Comparison of ENCODE assay signal across 26 mouse cellular contexts in genomic region chr10:26912807-26913206, GRCm38 (mm10).
DNase-seq lines count a peak whose midpoint lies in the region; ATAC-seq and TF ChIP-seq lines count a peak whose summit lies in the region.
"Had no signal": no experiment of that assay in that cellular context is flagged by ENCODE, and none has a peak within 500 bp of the region (broad histone marks: within the 10 kb centered on the region; RNA-seq: fewer than 3 reads in every experiment).

No protein-coding gene starts in this region.

- H3K27ac ChIP-seq in hindbrain, embryonic 13.5 days: no peak overlapping the region
- no peak overlapping the region for H3K27ac ChIP-seq in hindbrain, embryonic 10.5 days
- H3K27ac ChIP-seq in forebrain, embryonic 16.5 days (ENCODE audit: low read length): no peak overlapping the region
- no peak overlapping the region for H3K27ac ChIP-seq in hindbrain, postnatal 0 days
- no peak overlapping the region for H3K27ac ChIP-seq in neural tube, embryonic 14.5 days (ENCODE audit: low read depth, low read length)
- H3K27ac ChIP-seq: gastrocnemius, adult 2 months; layer of hippocampus, adult 2 months; liver, embryonic 12.5 days; lung, embryonic 15.5 days; stomach, embryonic 15.5 days had no signal

- H3K27me3 ChIP-seq in hindbrain, embryonic 13.5 days: no peaks in the 10 kb centered on the region
- no peaks in the 10 kb centered on the region for H3K27me3 ChIP-seq in hindbrain, embryonic 10.5 days (ENCODE audit: insufficient read depth, poor library complexity, severe bottlenecking)
- H3K27me3 ChIP-seq in forebrain, embryonic 16.5 days (replicated peaks; ENCODE audit: control insufficient read depth, insufficient read depth, low read length): no peaks in the 10 kb centered on the region
- H3K27me3 ChIP-seq in hindbrain, postnatal 0 days (ENCODE audit: insufficient read depth, low read length): no peaks in the 10 kb centered on the region
- no peaks in the 10 kb centered on the region for H3K27me3 ChIP-seq in neural tube, embryonic 14.5 days (ENCODE audit: control insufficient read depth, insufficient read depth, low read length)
- H3K27me3 ChIP-seq: heart, embryonic 12.5 days; liver, embryonic 12.5 days; lung, embryonic 15.5 days; stomach, embryonic 15.5 days had no signal

- no peak for TF ChIP-seq CTCF in hindbrain, postnatal 0 days (IDR thresholded peaks at IDR 0.05; ENCODE audit: low read depth)

- 59% methylated on average over 1 of the region's 1 CpGs for WGBS in hindbrain, embryonic 13.5 days
- 80% methylated on average over 1 of the region's 1 CpGs for WGBS in hindbrain, embryonic 10.5 days
- WGBS in forebrain, embryonic 16.5 days: 13% methylated on average over 1 of the region's 1 CpGs
- WGBS in hindbrain, postnatal 0 days: 64% methylated on average over 1 of the region's 1 CpGs
- WGBS in neural tube, embryonic 14.5 days: 31% methylated on average over 1 of the region's 1 CpGs

- peaks cover 12% of the 10 kb centered on the region for H3K4me1 ChIP-seq in hindbrain, embryonic 13.5 days (replicated peaks)
- 0 out of 2 replicates have a peak, but pooled peaks cover 4% of the 10 kb centered on the region for H3K4me1 ChIP-seq in hindbrain, embryonic 10.5 days (replicated peaks)
- H3K4me1 ChIP-seq in forebrain, embryonic 16.5 days (replicated peaks; ENCODE audit: control insufficient read depth, insufficient read depth, low read length): no peaks in the 10 kb centered on the region
- no peaks in the 10 kb centered on the region for H3K4me1 ChIP-seq in hindbrain, postnatal 0 days (ENCODE audit: insufficient read depth, low read length)
- no peaks in the 10 kb centered on the region for H3K4me1 ChIP-seq in neural tube, embryonic 14.5 days (ENCODE audit: control insufficient read depth, insufficient read depth, low read length)
- H3K4me1 ChIP-seq: heart, embryonic 12.5 days; liver, embryonic 12.5 days; lung, embryonic 15.5 days; stomach, embryonic 15.5 days had no signal

- DNase-seq in hindbrain, embryonic 10.5 days (ENCODE audit: low spot score): no peak
- no peak for DNase-seq in hindbrain, postnatal 0 days (ENCODE audit: low spot score)
- DNase-seq in urinary bladder, postnatal 10 days (ENCODE audit: low spot score): no peak
- DNase-seq in heart, adult 11 months: no peak
- DNase-seq: adrenal gland, postnatal 36 days; B cell, adult 2 months; cerebellum, adult 2 months; cerebellum, postnatal 36 days; gastrocnemius, adult 2 months; heart, postnatal 14 days; kidney, adult 2 months; kidney, postnatal 14 days; left cerebral cortex, postnatal 4 days; lung, postnatal 4 days; right cerebral cortex, postnatal 14 days; thymus, adult 18-20 months; thymus, postnatal 4 days had no signal

- H3K9me3 ChIP-seq in hindbrain, embryonic 13.5 days: no peaks in the 10 kb centered on the region
- H3K9me3 ChIP-seq in hindbrain, embryonic 10.5 days: no peaks in the 10 kb centered on the region
- H3K9me3 ChIP-seq in forebrain, embryonic 16.5 days (ENCODE audit: control insufficient read depth, low read length): no peaks in the 10 kb centered on the region
- no peaks in the 10 kb centered on the region for H3K9me3 ChIP-seq in hindbrain, postnatal 0 days (ENCODE audit: low read length)
- H3K9me3 ChIP-seq in neural tube, embryonic 14.5 days (ENCODE audit: control insufficient read depth, low read length): no peaks in the 10 kb centered on the region
- H3K9me3 ChIP-seq: heart, embryonic 12.5 days; liver, embryonic 12.5 days; lung, embryonic 15.5 days; stomach, embryonic 15.5 days had no signal

- no peak overlapping the region for H3K9ac ChIP-seq in hindbrain, embryonic 13.5 days
- H3K9ac ChIP-seq in forebrain, embryonic 16.5 days (replicated peaks; ENCODE audit: low read depth, low read length): no peak overlapping the region
- no peak overlapping the region for H3K9ac ChIP-seq in hindbrain, postnatal 0 days (replicated peaks; ENCODE audit: low read length)
- no peak overlapping the region for H3K9ac ChIP-seq in neural tube, embryonic 14.5 days (replicated peaks; ENCODE audit: low read depth, low read length)
- H3K9ac ChIP-seq: heart, embryonic 12.5 days; liver, embryonic 12.5 days; lung, embryonic 15.5 days; stomach, embryonic 15.5 days had no signal

- no peaks in the 10 kb centered on the region for H3K36me3 ChIP-seq in hindbrain, embryonic 13.5 days
- no peaks in the 10 kb centered on the region for H3K36me3 ChIP-seq in hindbrain, embryonic 10.5 days
- no peaks in the 10 kb centered on the region for H3K36me3 ChIP-seq in forebrain, embryonic 16.5 days (ENCODE audit: control insufficient read depth, insufficient read depth)
- no peaks in the 10 kb centered on the region for H3K36me3 ChIP-seq in hindbrain, postnatal 0 days (ENCODE audit: insufficient read depth, low read length)
- no peaks in the 10 kb centered on the region for H3K36me3 ChIP-seq in neural tube, embryonic 14.5 days (ENCODE audit: control insufficient read depth, insufficient read depth, low read length)
- H3K36me3 ChIP-seq: liver, embryonic 12.5 days; lung, embryonic 15.5 days; stomach, embryonic 15.5 days had no signal

- ATAC-seq in hindbrain, embryonic 13.5 days (ENCODE audit: low FRiP score): peak; percentile 66
- ATAC-seq in forebrain, embryonic 16.5 days: peak; percentile 56
- ATAC-seq in hindbrain, postnatal 0 days: peak; percentile 58; the same call in 1 of the 2 replicates
- peak; percentile 62 for ATAC-seq in neural tube, embryonic 14.5 days (ENCODE audit: low read depth)
- ATAC-seq: inflammation-experienced regulatory T-cells, adult 6 months; liver, embryonic 12.5 days had no signal

- H3K4me2 ChIP-seq in hindbrain, embryonic 13.5 days: no peak overlapping the region
- no peak overlapping the region for H3K4me2 ChIP-seq in forebrain, embryonic 16.5 days (ENCODE audit: low read length)
- no peak overlapping the region for H3K4me2 ChIP-seq in hindbrain, postnatal 0 days (ENCODE audit: low read depth, low read length)
- H3K4me2 ChIP-seq in neural tube, embryonic 14.5 days (ENCODE audit: low read depth, low read length): no peak overlapping the region
- H3K4me2 ChIP-seq: heart, embryonic 12.5 days; liver, embryonic 12.5 days; lung, embryonic 15.5 days; stomach, embryonic 15.5 days had no signal

- no peak overlapping the region for H3K4me3 ChIP-seq in hindbrain, embryonic 13.5 days
- H3K4me3 ChIP-seq in hindbrain, embryonic 10.5 days: no peak overlapping the region
- no peak overlapping the region for H3K4me3 ChIP-seq in forebrain, embryonic 16.5 days (replicated peaks; ENCODE audit: low read length)
- no peak overlapping the region for H3K4me3 ChIP-seq in hindbrain, postnatal 0 days (ENCODE audit: low read length)
- no peak overlapping the region for H3K4me3 ChIP-seq in neural tube, embryonic 14.5 days (ENCODE audit: low read depth, low read length)
- H3K4me3 ChIP-seq: gastrocnemius, adult 2 months; heart, embryonic 12.5 days; layer of hippocampus, adult 2 months; liver, embryonic 12.5 days; lung, embryonic 15.5 days; stomach, embryonic 15.5 days had no signal
